Mouse (Mus musculus) G1E-ER4 (cell line): ENCODE measurements around the gene Far1. TPM values are rescaled to one million over a fixed set of nuclear protein-coding genes. Genes with fewer than 3 reads are reported as not detected.

Source experiments
- GATA1 ChIP-seq: IDR thresholded peaks from one replicate; pipeline ENCODE4 v1.8.0; 2012; ENCODE audit warnings: low read length, inconsistent platforms
- polyA plus RNA-seq: library from polyadenylated mRNA; stranded (reverse); fragments of >175 nt; gene quantifications from 2 replicates; pipeline ENCODE4 v1.2.3, GENCODE M21; 2012

The Far1 gene
- polyA plus RNA-seq, 1 experiment: 5.2 TPM

- TF ChIP-seq GATA1: no peak
Measured at GRCm38 (mm10) chr7:113518961-113519360, 5.3 kb downstream of the Far1 start.

- no peak for TF ChIP-seq GATA1
Measured at GRCm38 (mm10) chr7:113543158-113543557, 29.5 kb downstream of the Far1 start.

GRCm38 (mm10) chr7:113551742-113552463, 38.3 kb downstream of the Far1 start:
- TF ChIP-seq GATA1: no peak

DNA sequence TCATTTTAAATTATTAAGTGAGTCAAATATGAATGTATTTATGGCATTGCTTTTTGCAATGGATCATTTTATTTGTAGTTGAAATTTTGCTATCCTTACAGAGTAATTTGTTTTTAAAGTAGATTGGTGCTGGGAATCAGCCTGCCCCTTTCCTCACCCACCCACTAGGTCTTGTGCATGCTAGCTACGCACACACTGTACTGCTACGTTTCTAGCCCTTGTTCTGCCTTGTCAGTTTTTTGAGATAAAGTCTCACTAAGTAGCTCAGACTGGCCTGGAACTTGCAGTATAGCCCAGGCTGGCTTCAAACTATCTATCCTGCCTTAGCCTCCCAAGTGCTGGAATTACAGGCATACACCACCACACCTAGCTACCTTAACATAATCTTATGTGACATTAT, 38.9 kb downstream of the Far1 start:
- no peak for TF ChIP-seq GATA1

DNA sequence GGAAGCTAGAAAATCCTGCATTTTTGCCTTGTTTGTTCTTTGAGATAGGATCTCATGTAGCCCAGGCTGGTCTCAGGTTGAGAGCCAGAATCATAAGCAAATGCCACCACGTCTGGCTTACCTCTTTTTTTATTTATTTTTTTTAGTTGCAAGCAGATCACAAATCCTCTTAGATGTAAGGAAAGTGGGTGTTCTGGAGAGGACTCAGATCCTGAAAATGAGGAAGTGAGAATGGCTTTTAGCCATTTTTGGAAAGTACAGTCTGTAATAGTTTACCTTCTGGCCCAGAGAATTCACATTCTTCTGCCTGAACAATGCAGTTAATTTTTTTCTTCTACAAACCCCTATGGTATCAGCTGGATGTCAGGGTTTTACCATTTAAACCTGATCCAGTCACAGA, 42.5 kb downstream of the Far1 start:
- no peak for TF ChIP-seq GATA1

- no peak for TF ChIP-seq GATA1
Measured at GRCm38 (mm10) chr7:113566892-113567291, 53.3 kb downstream of the Far1 start.

DNA sequence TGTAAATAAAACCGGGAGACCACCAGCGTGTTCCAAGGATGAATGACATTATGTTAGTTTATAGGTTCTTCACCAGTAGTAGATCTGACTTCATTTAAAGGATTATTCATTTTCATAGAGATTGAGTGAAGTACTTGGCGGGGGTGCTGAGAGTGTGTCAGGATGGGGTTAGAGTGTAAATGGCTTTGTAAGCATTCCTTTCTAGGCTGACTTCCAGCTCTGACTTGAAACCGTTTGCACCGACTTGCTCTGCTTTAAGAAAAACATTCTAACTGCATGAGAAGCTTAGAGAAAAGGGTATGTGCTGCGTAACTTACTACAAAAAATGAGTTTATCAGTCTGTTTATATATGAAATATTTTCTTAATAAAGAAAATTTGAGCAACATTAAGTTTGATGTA, 57.5 kb downstream of the Far1 start:
- no peak for TF ChIP-seq GATA1

DNA sequence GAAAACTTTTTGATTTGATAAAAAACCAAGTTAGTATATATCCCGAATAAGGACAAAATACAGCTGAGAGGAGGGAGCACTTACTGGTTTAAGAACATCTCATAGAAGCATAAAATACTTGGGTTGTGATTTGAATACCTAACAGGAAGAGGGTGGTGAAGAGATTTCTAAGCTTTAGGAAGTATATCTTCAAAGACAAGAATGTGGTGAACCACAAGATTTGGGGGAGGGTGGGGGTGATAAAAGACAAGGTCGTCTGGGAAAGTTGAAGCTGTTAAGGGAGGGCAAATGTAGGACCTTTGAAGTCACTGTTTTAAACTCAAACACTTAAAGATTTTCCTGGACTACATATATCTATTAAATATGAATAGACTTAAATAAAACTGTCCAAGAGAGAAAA, 59.1 kb downstream of the Far1 start:
- no peak for TF ChIP-seq GATA1

GRCm38 (mm10) chr7:113582111-113582510, 68.5 kb downstream of the Far1 start:
- TF ChIP-seq GATA1: no peak

GRCm38 (mm10) chr7:113589211-113589610, 75.6 kb downstream of the Far1 start:
- TF ChIP-seq GATA1: no peak

DNA sequence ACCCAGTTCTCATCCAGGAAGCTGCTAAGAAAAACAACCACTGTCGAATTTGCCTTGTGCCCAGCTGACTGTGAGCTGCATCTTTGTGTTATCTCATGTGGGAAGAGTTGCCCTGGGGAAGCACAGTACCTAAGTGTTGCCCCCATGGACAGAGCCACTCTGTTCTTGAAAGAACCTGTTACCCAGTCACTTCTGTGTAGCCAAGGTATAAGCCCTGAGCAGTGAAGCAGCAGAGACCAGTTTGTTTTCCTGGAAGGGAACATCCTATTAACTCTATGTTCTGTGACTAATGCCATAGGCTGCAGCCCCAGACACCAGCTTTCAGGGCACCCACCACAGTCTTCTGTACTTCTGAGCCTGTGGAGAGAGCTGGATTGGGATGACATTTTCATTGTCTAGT, 76.7 kb downstream of the Far1 start:
- TF ChIP-seq GATA1: no peak

GRCm38 (mm10) chr7:113591084-113591483, 77.5 kb downstream of the Far1 start:
- no peak for TF ChIP-seq GATA1

DNA sequence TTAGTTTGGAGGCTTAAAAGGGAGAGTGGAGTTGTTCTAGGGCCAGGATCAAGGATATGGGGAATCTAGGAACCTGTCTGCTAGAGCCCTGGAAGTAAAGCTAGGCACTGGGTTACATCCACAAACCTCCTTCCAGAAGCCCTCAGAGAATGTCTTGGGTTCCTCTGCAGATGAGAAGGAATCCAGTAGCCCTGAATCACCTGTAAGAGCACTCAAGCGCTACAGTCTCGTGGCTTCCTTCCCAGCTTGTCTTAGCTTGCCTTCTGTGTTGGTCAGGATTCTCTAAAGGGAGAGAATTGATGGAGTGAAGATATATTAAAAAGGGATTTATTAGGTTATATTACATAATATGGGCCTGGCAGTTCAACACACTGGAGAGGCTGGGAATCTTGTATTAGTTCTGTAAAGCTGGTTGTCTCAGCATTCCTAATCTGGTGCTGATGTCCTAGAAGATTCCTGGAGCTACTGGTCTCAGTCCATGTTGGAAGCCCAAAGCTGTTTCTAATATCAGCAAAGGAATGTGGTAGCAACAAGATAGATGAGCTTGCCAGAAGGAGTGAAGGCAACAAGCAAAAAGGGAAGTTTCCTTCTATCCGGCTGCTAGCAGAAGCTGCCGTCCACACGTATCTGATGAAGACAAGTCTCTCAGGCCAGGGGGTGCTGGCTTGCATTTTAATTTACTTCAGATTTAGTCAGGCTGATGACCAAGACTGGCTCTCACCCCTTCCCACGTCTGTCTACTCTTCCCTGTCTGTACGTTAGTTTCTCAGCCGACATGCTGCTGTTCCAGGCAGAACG, 78.1 kb downstream of the Far1 start:
- TF ChIP-seq GATA1: no peak

GRCm38 (mm10) chr7:113592696-113593095, 79.1 kb downstream of the Far1 start:
- TF ChIP-seq GATA1: no peak

DNA sequence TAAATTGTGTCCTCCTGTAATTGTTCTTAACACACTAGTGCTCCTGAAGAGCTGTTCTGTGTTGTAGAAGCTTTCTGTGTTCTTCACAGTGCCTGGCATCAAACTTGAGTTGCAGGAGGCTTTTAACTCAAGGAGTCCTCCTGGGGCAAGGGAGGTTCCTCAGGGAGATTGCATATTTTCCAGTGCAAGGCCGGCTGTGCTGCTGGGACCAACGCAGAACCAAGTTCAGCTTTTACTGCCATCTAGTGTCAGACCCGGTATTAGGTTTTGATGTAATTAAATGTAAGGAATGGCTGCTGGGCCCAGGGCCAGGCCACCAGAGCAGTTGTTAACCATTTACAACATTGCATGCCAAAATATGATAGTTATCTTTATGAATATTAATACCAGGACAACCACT, 80.7 kb downstream of the Far1 start:
- TF ChIP-seq GATA1: no peak

- TF ChIP-seq GATA1: no peak
Measured at GRCm38 (mm10) chr7:113597231-113597630, 83.6 kb downstream of the Far1 start.

DNA sequence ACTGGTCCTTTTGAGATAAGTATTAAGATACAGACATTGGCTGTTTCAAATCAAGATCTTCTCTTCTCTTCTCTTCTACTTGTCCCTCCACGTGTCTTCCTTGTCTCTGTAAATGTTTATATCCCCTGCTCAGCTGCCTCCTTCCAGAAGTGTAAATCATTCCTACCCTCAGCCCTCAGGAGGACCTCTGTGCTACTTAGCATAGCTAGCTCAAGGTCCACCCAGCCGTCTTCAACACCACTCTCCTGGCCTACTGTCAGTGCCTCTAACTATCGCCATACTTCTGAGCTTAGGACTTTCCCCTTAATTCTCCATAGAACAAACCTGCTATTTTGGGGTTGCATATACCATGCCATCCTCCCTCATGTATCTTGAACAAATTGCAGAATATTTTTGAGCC, 88.2 kb downstream of the Far1 start:
- no peak for TF ChIP-seq GATA1
